Mouse (Mus musculus): ENCODE measurements around the gene Pknox1. TPM values are rescaled to one million over a fixed set of nuclear protein-coding genes. Genes with fewer than 3 reads are reported as not detected.

Pknox1 gene
- polyA plus RNA-seq, 1 experiment from 2014 or later = 37.7 TPM

GRCm38 (mm10) chr17:31639651-31640050 lies 75.1 kb downstream of the Pknox1 start:
- Histone ChIP-seq H3K4me1 (peaks cover 16% of the 10 kb centered on the region), H3K4me2 (replicated peaks) (no peak overlapping the region), H3K27ac (no peak overlapping the region), H3K9me3 (no peaks in the 10 kb centered on the region), H3K27me3 (peaks cover 22% of the 10 kb centered on the region), H3K4me3 (no peak overlapping the region), H3K9ac (no peak overlapping the region), H3K36me3 (no peaks in the 10 kb centered on the region)
- no peak for ATAC-seq (ENCODE audit: low FRiP score, low read depth)
- 70% methylated on average over 4 of the region's 4 CpGs for WGBS

DNA sequence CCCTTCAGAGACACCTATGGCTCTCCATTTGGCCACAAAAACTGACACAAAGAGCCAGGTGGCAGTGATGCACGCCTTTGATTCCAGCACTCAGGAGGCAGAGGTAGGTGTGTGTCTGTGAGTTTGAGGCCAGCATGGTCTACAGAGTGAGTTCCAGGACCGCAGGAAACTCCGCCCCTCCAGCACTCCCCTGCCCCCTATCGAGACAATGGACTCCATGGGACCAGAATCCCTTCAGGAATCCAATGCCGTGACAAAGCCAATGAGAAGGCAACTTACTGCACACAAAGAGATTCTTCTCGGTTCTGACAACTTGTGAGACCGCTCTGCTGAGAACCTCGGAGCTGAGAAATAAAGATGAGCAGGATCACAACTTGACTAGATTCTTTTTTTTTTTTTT lies 77.8 kb downstream of the Pknox1 start:
- H3K9ac ChIP-seq = no peak overlapping the region
- no peak overlapping the region for H3K4me3 ChIP-seq
- no peak for ATAC-seq (ENCODE audit: low FRiP score, low read depth)
- WGBS = 58% methylated on average over 8 of the region's 8 CpGs
- H3K4me1 ChIP-seq = peaks cover 5% of the 10 kb centered on the region; the same call in 1 of the 2 replicates
- H3K36me3 ChIP-seq = peaks cover 18% of the 10 kb centered on the region
- H3K4me2 ChIP-seq (replicated peaks) = no peak overlapping the region
- H3K27ac ChIP-seq = no peak overlapping the region
- H3K27me3 ChIP-seq = no peaks in the 10 kb centered on the region
- H3K9me3 ChIP-seq = no peaks in the 10 kb centered on the region

- no peak for ATAC-seq (ENCODE audit: low FRiP score, low read depth)
- Histone ChIP-seq H3K27ac (no peak overlapping the region), H3K27me3 (no peaks in the 10 kb centered on the region), H3K4me1 (no peaks in the 10 kb centered on the region), H3K4me2 (replicated peaks) (no peak overlapping the region), H3K4me3 (no peak overlapping the region), H3K9me3 (no peaks in the 10 kb centered on the region), H3K9ac (no peak overlapping the region), H3K36me3 (peaks cover 24% of the 10 kb centered on the region)
- 70% methylated on average over 4 of the region's 4 CpGs for WGBS
Measured at GRCm38 (mm10) chr17:31642913-31643312, 78.4 kb downstream of the Pknox1 start.

GRCm38 (mm10) chr17:31646199-31647002 lies 81.9 kb downstream of the Pknox1 start:
- H3K9me3 ChIP-seq = no peaks in the 10 kb centered on the region
- no peak overlapping the region for H3K4me2 ChIP-seq (replicated peaks)
- peaks cover 58% of the 10 kb centered on the region for H3K36me3 ChIP-seq
- H3K9ac ChIP-seq = no peak overlapping the region
- no peaks in the 10 kb centered on the region for H3K27me3 ChIP-seq
- H3K4me3 ChIP-seq = no peak overlapping the region
- no peak for ATAC-seq (ENCODE audit: low FRiP score, low read depth)
- H3K27ac ChIP-seq = no peak overlapping the region
- 91% methylated on average over 5 of the region's 5 CpGs for WGBS
- no peaks in the 10 kb centered on the region for H3K4me1 ChIP-seq

DNA sequence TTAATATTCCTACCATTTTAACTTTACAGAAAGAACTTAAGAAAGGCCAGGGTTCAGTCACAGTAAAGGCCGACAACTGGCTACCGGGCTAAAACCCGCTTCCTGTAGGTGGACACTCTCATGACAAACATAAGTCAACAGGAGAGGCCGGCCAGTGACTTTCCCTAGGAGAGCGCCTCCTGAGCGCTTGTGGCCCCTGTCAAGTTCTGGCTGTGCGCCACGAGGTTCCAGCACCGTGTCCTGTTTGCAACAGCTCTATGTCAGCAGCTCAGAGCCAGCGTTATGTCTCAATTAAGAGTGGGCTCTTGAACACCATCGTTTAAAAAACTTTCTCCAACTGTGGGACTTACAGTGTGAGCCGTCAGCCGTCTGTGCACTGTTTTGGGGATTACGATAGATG lies 87.6 kb downstream of the Pknox1 start:
- Histone ChIP-seq H3K36me3 (peaks cover 94% of the 10 kb centered on the region), H3K4me3 (no peak overlapping the region), H3K9me3 (no peaks in the 10 kb centered on the region), H3K4me2 (replicated peaks) (no peak overlapping the region), H3K9ac (no peak overlapping the region), H3K27ac (no peak overlapping the region), H3K27me3 (no peaks in the 10 kb centered on the region), H3K4me1 (peaks cover 18% of the 10 kb centered on the region)
- no peak for ATAC-seq (ENCODE audit: low FRiP score, low read depth)
- WGBS = 91% methylated on average over 14 of the region's 14 CpGs

DNA sequence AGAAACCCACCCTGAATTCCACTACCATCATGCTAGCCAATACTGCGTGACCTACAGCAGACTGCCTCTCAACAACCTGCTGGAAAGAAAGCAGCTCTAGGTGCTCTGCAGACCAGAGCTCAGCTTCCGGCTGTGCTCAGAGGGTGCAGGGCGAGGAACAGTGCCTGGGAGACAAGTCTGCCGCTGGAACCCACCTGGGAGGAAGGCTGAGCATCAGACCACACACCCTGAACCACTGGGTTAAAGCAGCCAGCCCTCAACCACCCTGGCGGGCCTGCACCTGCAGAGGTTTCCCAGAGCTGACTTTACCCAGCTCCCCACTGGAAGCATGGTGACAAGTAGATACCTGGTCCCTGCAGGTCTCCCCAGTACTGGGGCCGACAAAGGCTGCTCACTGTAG lies 88.7 kb downstream of the Pknox1 start:
- Histone ChIP-seq H3K4me2 (replicated peaks) (no peak overlapping the region), H3K4me3 (no peak overlapping the region), H3K9me3 (no peaks in the 10 kb centered on the region), H3K27me3 (no peaks in the 10 kb centered on the region), H3K27ac (no peak overlapping the region), H3K36me3 (peaks cover 85% of the 10 kb centered on the region), H3K9ac (0 out of 2 replicates have a peak overlapping the region, but pooled peaks have one; percentile 19), H3K4me1 (peaks cover 23% of the 10 kb centered on the region)
- 86% methylated on average over 6 of the region's 6 CpGs for WGBS
- ATAC-seq (ENCODE audit: low FRiP score, low read depth) = no peak

DNA sequence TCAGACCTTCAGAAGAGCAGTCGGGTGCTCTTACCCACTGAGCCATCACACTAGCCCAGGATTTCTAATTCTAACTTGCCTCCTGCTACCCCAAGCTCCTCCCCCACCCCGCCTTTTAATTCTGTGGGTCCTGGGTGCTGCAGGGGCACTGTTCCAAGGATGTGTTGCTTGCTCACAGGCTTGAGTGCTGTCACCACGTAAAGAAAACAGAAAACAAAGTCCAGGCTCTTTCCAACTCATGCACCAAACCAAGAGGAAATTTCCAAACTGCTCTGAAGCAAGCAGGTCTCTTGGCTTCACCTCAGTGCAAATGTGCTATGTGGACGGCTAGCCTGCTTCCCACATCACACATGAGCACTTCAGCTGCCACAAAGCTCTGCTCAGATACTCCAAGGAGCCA lies 90.8 kb downstream of the Pknox1 start:
- Histone ChIP-seq H3K36me3 (peaks cover 64% of the 10 kb centered on the region), H3K9ac (no peak overlapping the region)

GRCm38 (mm10) chr17:31656682-31657081 lies 92.1 kb downstream of the Pknox1 start:
- 85% methylated on average over 5 of the region's 5 CpGs for WGBS
- Histone ChIP-seq H3K36me3 (peaks cover 51% of the 10 kb centered on the region), H3K4me1 (peaks cover 27% of the 10 kb centered on the region), H3K27ac (no peak overlapping the region), H3K9me3 (no peaks in the 10 kb centered on the region), H3K27me3 (no peaks in the 10 kb centered on the region), H3K4me3 (peak overlapping the region; percentile 98; the same call in 1 of the 2 replicates), H3K9ac (no peak overlapping the region), H3K4me2 (replicated peaks) (peak overlapping the region; percentile 94)
- ATAC-seq (ENCODE audit: low FRiP score, low read depth) = no peak

More for the DNA sequence above, 90.8 kb downstream of the Pknox1 start:
- WGBS = 81% methylated on average over 4 of the region's 4 CpGs
- H3K4me2 ChIP-seq (replicated peaks) = no peak overlapping the region
- ATAC-seq (ENCODE audit: low FRiP score, low read depth) = no peak
- no peaks in the 10 kb centered on the region for H3K9me3 ChIP-seq
- H3K4me1 ChIP-seq = peaks cover 27% of the 10 kb centered on the region
- no peak overlapping the region for H3K4me3 ChIP-seq
- no peak overlapping the region for H3K27ac ChIP-seq
- H3K27me3 ChIP-seq = no peaks in the 10 kb centered on the region

Small RNA genes lying within 50 kb of the gene (microRNA-seq; reads per million reads assigned to microRNA genes)
- not detected for gene Gm24970

Other genes with a start within 250 kb of the Pknox1 start
- gene Pde9a, start 178.5 kb upstream of the Pknox1 start, polyA plus RNA-seq (2015; fragmentation: Nextera tagmentation; extraction: Ambion mirVana) = 32.2 and 32.5 TPM in 2 replicates
- gene Wdr4, start 44.8 kb upstream of the Pknox1 start, polyA plus RNA-seq (2015; fragmentation: Nextera tagmentation; extraction: Ambion mirVana) = 38.3 and 41.4 TPM in 2 replicates
- gene Ndufv3, start 44.6 kb upstream of the Pknox1 start, polyA plus RNA-seq (2015; fragmentation: Nextera tagmentation; extraction: Ambion mirVana) = 239 and 242 TPM in 2 replicates
- gene Cbs, start 72.5 kb downstream of the Pknox1 start, polyA plus RNA-seq (2015; fragmentation: Nextera tagmentation; extraction: Ambion mirVana) = 3.0 and 3.9 TPM in 2 replicates
- 354 and 373 TPM in 2 replicates for gene U2af1, start 94.2 kb downstream of the Pknox1 start, polyA plus RNA-seq (2015; fragmentation: Nextera tagmentation; extraction: Ambion mirVana)
- not detected in 2 replicates for gene Cryaa, start 113.1 kb downstream of the Pknox1 start, polyA plus RNA-seq (2015; fragmentation: Nextera tagmentation; extraction: Ambion mirVana)